Comparison of ENCODE assay signal across 10 mouse cellular contexts in genomic region chr7:16885905-16886304, GRCm38 (mm10). TPM values are rescaled to one million over a fixed set of nuclear protein-coding genes. Genes with fewer than 3 reads are reported as not detected.
DNase-seq lines count a peak whose midpoint lies in the region; ATAC-seq lines count a peak whose summit lies in the region.
"Had no signal": no experiment of that assay in that cellular context is flagged by ENCODE, and none has a peak within 500 bp of the region (broad histone marks: within the 10 kb centered on the region; RNA-seq: fewer than 3 reads in every experiment).

No protein-coding gene starts in this region.

- H3K36me3 ChIP-seq in embryonic facial prominence, embryonic 13.5 days, result peaks cover 68% of the 10 kb centered on the region
- H3K36me3 ChIP-seq in hindbrain, embryonic 13.5 days, result peaks cover 60% of the 10 kb centered on the region
- peaks cover 47% of the 10 kb centered on the region for H3K36me3 ChIP-seq in neural tube, embryonic 12.5 days

- peak; percentile 45 for DNase-seq in left cerebral cortex, postnatal 4 days
- no peak for DNase-seq in left cerebral cortex, adult 9 months (ENCODE audit: low spot score in 2 of 2)
- DNase-seq in embryo, embryonic 10.5 days (ENCODE audit: low spot score), result no peak
- DNase-seq in lung, postnatal 36 days, result no peak
- DNase-seq: heart, postnatal 14 days; thymus, postnatal 14 days had no signal

- H3K27ac ChIP-seq in embryonic facial prominence, embryonic 13.5 days, result no peak overlapping the region
- H3K27ac ChIP-seq in hindbrain, embryonic 13.5 days, result no peak overlapping the region
- H3K27ac ChIP-seq in neural tube, embryonic 12.5 days, result no peak overlapping the region

- 0 out of 2 replicates have a peak overlapping the region, but pooled peaks have one; percentile 11 for H3K9ac ChIP-seq in embryonic facial prominence, embryonic 13.5 days
- no peak overlapping the region for H3K9ac ChIP-seq in hindbrain, embryonic 13.5 days
- H3K9ac ChIP-seq in neural tube, embryonic 12.5 days, result no peak overlapping the region

- peaks cover 12% of the 10 kb centered on the region for H3K9me3 ChIP-seq in embryonic facial prominence, embryonic 13.5 days
- no peaks in the 10 kb centered on the region for H3K9me3 ChIP-seq in hindbrain, embryonic 13.5 days
- H3K9me3 ChIP-seq in neural tube, embryonic 12.5 days, result peaks cover 13% of the 10 kb centered on the region; the same call in 1 of the 2 replicates

- no peak for ATAC-seq in embryonic facial prominence, embryonic 13.5 days (ENCODE audit: insufficient number of reproducible peaks, insufficient read depth, low FRiP score, low TSS enrichment, low read depth)
- ATAC-seq in hindbrain, embryonic 13.5 days (ENCODE audit: low FRiP score), result no peak
- no peak for ATAC-seq in neural tube, embryonic 12.5 days (ENCODE audit: low FRiP score, low read depth)

- peaks cover 16% of the 10 kb centered on the region for H3K4me1 ChIP-seq in embryonic facial prominence, embryonic 13.5 days
- peaks cover 4% of the 10 kb centered on the region for H3K4me1 ChIP-seq in hindbrain, embryonic 13.5 days (replicated peaks)
- peaks cover 7% of the 10 kb centered on the region; the same call in 1 of the 2 replicates for H3K4me1 ChIP-seq in neural tube, embryonic 12.5 days

- peak overlapping the region; percentile 48 for H3K4me2 ChIP-seq in embryonic facial prominence, embryonic 13.5 days
- H3K4me2 ChIP-seq in hindbrain, embryonic 13.5 days, result 0 out of 2 replicates have a peak overlapping the region, but pooled peaks have one; percentile 35
- peak overlapping the region; percentile 45 for H3K4me2 ChIP-seq in neural tube, embryonic 12.5 days (replicated peaks)

- intact Hi-C loops in left cerebral cortex, postnatal 4 days (cut with DNase I), result no loop called here

- H3K4me3 ChIP-seq in embryonic facial prominence, embryonic 13.5 days, result peak overlapping the region; percentile 32
- H3K4me3 ChIP-seq in hindbrain, embryonic 13.5 days, result peak overlapping the region; percentile 31
- H3K4me3 ChIP-seq in neural tube, embryonic 12.5 days, result peak overlapping the region; percentile 23
- H3K4me3 ChIP-seq: erythroblast, embryonic 14.5 days had no signal

- WGBS in embryonic facial prominence, embryonic 13.5 days, result 58% methylated on average over 59 of the region's 59 CpGs
- 39% methylated on average over 58 of the region's 59 CpGs for WGBS in hindbrain, embryonic 13.5 days
- 36% methylated on average over 59 of the region's 59 CpGs for WGBS in neural tube, embryonic 12.5 days

- H3K27me3 ChIP-seq in embryonic facial prominence, embryonic 13.5 days, result peaks cover 11% of the 10 kb centered on the region; the same call in 1 of the 2 replicates
- peaks cover 84% of the 10 kb centered on the region for H3K27me3 ChIP-seq in hindbrain, embryonic 13.5 days
- H3K27me3 ChIP-seq in neural tube, embryonic 12.5 days (replicated peaks), result peaks cover 53% of the 10 kb centered on the region

RNA-seq across cellular contexts. Expression of gene Gng8, which starts 5.7 kb away (rescaled TPM):
- 1 to 10 TPM; 1.2 to 1.7 TPM for total RNA-seq in left cerebral cortex, postnatal 4 days (2021)
- 19.9 and 32.0 TPM in 2 replicates for polyA plus RNA-seq in embryonic facial prominence, embryonic 13.5 days (2015; fragmentation: Nextera tagmentation; extraction: Ambion mirVana)
- 6.1 and 8.2 TPM in 2 replicates for polyA plus RNA-seq in hindbrain, embryonic 13.5 days (2015; fragmentation: Nextera tagmentation; extraction: Ambion mirVana)
- polyA plus RNA-seq in neural tube, embryonic 12.5 days (2016; fragmentation: Nextera tagmentation; extraction: Ambion mirVana), result 8.4 and 9.6 TPM in 2 replicates
- polyA plus RNA-seq: erythroblast, embryonic 14.5 days had no signal

RNA-seq across cellular contexts. Expression of gene Dact3, which starts 10.8 kb away (rescaled TPM):
- total RNA-seq in left cerebral cortex, postnatal 4 days (2021), result 10 to 100 TPM; 57.6 to 61.8 TPM
- polyA plus RNA-seq in embryonic facial prominence, embryonic 13.5 days (2015; fragmentation: Nextera tagmentation; extraction: Ambion mirVana), result 4.9 TPM in 2 replicates
- polyA plus RNA-seq in hindbrain, embryonic 13.5 days (2015; fragmentation: Nextera tagmentation; extraction: Ambion mirVana), result 2.8 and 2.9 TPM in 2 replicates
- polyA plus RNA-seq in neural tube, embryonic 12.5 days (2016; fragmentation: Nextera tagmentation; extraction: Ambion mirVana), result 9.0 and 10.2 TPM in 2 replicates

RNA-seq across cellular contexts. Expression of gene Ptgir, which starts 20.4 kb away (rescaled TPM):
- not detected for total RNA-seq in left cerebral cortex, postnatal 4 days (2021)
- polyA plus RNA-seq in embryonic facial prominence, embryonic 13.5 days (2015; fragmentation: Nextera tagmentation; extraction: Ambion mirVana), result 1.2 TPM in 2 replicates
- polyA plus RNA-seq in hindbrain, embryonic 13.5 days (2015; fragmentation: Nextera tagmentation; extraction: Ambion mirVana), result 0.78 and 0.83 TPM in 2 replicates
- 1.5 and 3.0 TPM in 2 replicates for polyA plus RNA-seq in neural tube, embryonic 12.5 days (2016; fragmentation: Nextera tagmentation; extraction: Ambion mirVana)

RNA-seq across cellular contexts. Expression of gene Calm3, which starts 38.0 kb away (rescaled TPM):
- total RNA-seq in left cerebral cortex, postnatal 4 days (2021), result 1,000 to 10,000 TPM; 1,235 to 1,345 TPM
- polyA plus RNA-seq in embryonic facial prominence, embryonic 13.5 days (2015; fragmentation: Nextera tagmentation; extraction: Ambion mirVana), result 104 and 111 TPM in 2 replicates
- polyA plus RNA-seq in hindbrain, embryonic 13.5 days (2015; fragmentation: Nextera tagmentation; extraction: Ambion mirVana), result 307 and 317 TPM in 2 replicates
- 213 and 232 TPM in 2 replicates for polyA plus RNA-seq in neural tube, embryonic 12.5 days (2016; fragmentation: Nextera tagmentation; extraction: Ambion mirVana)

RNA-seq across cellular contexts. Expression of gene Prkd2, which starts 43.2 kb away (rescaled TPM):
- total RNA-seq in left cerebral cortex, postnatal 4 days (2021), result 1 to 10 TPM; 9.1 to 9.5 TPM
- 20.5 and 20.8 TPM in 2 replicates for polyA plus RNA-seq in embryonic facial prominence, embryonic 13.5 days (2015; fragmentation: Nextera tagmentation; extraction: Ambion mirVana)
- polyA plus RNA-seq in hindbrain, embryonic 13.5 days (2015; fragmentation: Nextera tagmentation; extraction: Ambion mirVana), result 6.6 and 7.3 TPM in 2 replicates
- 9.5 and 10.4 TPM in 2 replicates for polyA plus RNA-seq in neural tube, embryonic 12.5 days (2016; fragmentation: Nextera tagmentation; extraction: Ambion mirVana)
